8 mouse cellular contexts compared by ENCODE assay signal in genomic region chr2:146834064-146834313, GRCm38 (mm10). TPM values are rescaled to one million over a fixed set of nuclear protein-coding genes. Genes with fewer than 3 reads are reported as not detected.
DNase-seq lines count a peak whose midpoint lies in the region; ATAC-seq lines count a peak whose summit lies in the region.
"Had no signal": no experiment of that assay in that cellular context is flagged by ENCODE, and none has a peak within 500 bp of the region (broad histone marks: within the 10 kb centered on the region; RNA-seq: fewer than 3 reads in every experiment).

No protein-coding gene starts in this region.

- no peak for ATAC-seq in liver, embryonic 12.5 days
- ATAC-seq in forebrain, embryonic 12.5 days (ENCODE audit: low FRiP score), result no peak
- ATAC-seq in intestine, embryonic 16.5 days, result no peak
- ATAC-seq in stomach, embryonic 14.5 days (ENCODE audit: insufficient number of reproducible peaks, insufficient read depth, low FRiP score, low read depth), result no peak

- no peak overlapping the region for H3K9ac ChIP-seq in liver, embryonic 12.5 days
- H3K9ac ChIP-seq in forebrain, embryonic 12.5 days, result peak overlapping the region; percentile 44
- no peak overlapping the region for H3K9ac ChIP-seq in intestine, embryonic 16.5 days (ENCODE audit: low read depth, low read length)
- H3K9ac ChIP-seq in stomach, embryonic 14.5 days (replicated peaks; ENCODE audit: low read depth, low read length), result no peak overlapping the region
- H3K9ac ChIP-seq: liver, embryonic 13.5 days had no signal

- WGBS in liver, embryonic 12.5 days (ENCODE audit: insufficient replicate concordance), result 1% methylated on average over 5 of the region's 5 CpGs
- 0% methylated on average over 5 of the region's 5 CpGs for WGBS in forebrain, embryonic 12.5 days
- WGBS in intestine, embryonic 16.5 days, result under 1% methylated on average over 5 of the region's 5 CpGs
- under 1% methylated on average over 5 of the region's 5 CpGs for WGBS in stomach, embryonic 14.5 days

- no peak overlapping the region for H3K4me3 ChIP-seq in liver, embryonic 12.5 days
- H3K4me3 ChIP-seq in forebrain, embryonic 12.5 days (replicated peaks), result peak overlapping the region; percentile 31
- no peak overlapping the region for H3K4me3 ChIP-seq in intestine, embryonic 16.5 days (ENCODE audit: low read length)
- H3K4me3 ChIP-seq in stomach, embryonic 14.5 days (ENCODE audit: low read depth, low read length), result no peak overlapping the region

- peak overlapping the region; percentile 40; the same call in 1 of the 2 replicates for H3K4me2 ChIP-seq in liver, embryonic 12.5 days
- H3K4me2 ChIP-seq in forebrain, embryonic 12.5 days, result peak overlapping the region; percentile 54
- H3K4me2 ChIP-seq in intestine, embryonic 16.5 days (ENCODE audit: low read depth, low read length), result peak overlapping the region; percentile 34; the same call in 1 of the 2 replicates
- peak overlapping the region; percentile 20; the same call in 1 of the 2 replicates for H3K4me2 ChIP-seq in stomach, embryonic 14.5 days (replicated peaks; ENCODE audit: low read depth, low read length)

- H3K27me3 ChIP-seq in liver, embryonic 12.5 days (replicated peaks), result peaks cover 86% of the 10 kb centered on the region
- H3K27me3 ChIP-seq in forebrain, embryonic 12.5 days, result peaks cover 78% of the 10 kb centered on the region
- H3K27me3 ChIP-seq in intestine, embryonic 16.5 days (replicated peaks; ENCODE audit: control insufficient read depth, insufficient read depth, low read length), result peaks cover 72% of the 10 kb centered on the region
- peaks cover 64% of the 10 kb centered on the region for H3K27me3 ChIP-seq in stomach, embryonic 14.5 days (ENCODE audit: control insufficient read depth, insufficient read depth, low read length)

- no peaks in the 10 kb centered on the region for H3K36me3 ChIP-seq in liver, embryonic 12.5 days
- no peaks in the 10 kb centered on the region for H3K36me3 ChIP-seq in forebrain, embryonic 12.5 days (replicated peaks)
- no peaks in the 10 kb centered on the region for H3K36me3 ChIP-seq in intestine, embryonic 16.5 days (ENCODE audit: control insufficient read depth, insufficient read depth, low read length)
- H3K36me3 ChIP-seq in stomach, embryonic 14.5 days (ENCODE audit: control insufficient read depth, insufficient read depth, low read length), result no peaks in the 10 kb centered on the region
- H3K36me3 ChIP-seq: liver, embryonic 13.5 days had no signal

- DNase-seq in liver, result no peak
- no peak for DNase-seq in gastrocnemius, postnatal 10 days
- DNase-seq in adrenal gland, adult 18-20 months (ENCODE audit: low spot score in 2 of 2), result no peak
- DNase-seq: liver, embryonic 13.5 days had no signal

- no peaks in the 10 kb centered on the region for H3K9me3 ChIP-seq in liver, embryonic 12.5 days (replicated peaks)
- no peaks in the 10 kb centered on the region for H3K9me3 ChIP-seq in forebrain, embryonic 12.5 days
- no peaks in the 10 kb centered on the region for H3K9me3 ChIP-seq in intestine, embryonic 16.5 days (ENCODE audit: control insufficient read depth, low read length)
- no peaks in the 10 kb centered on the region for H3K9me3 ChIP-seq in stomach, embryonic 14.5 days (ENCODE audit: control insufficient read depth, low read depth, low read length)
- H3K9me3 ChIP-seq: liver, embryonic 13.5 days had no signal

- no peak overlapping the region for H3K27ac ChIP-seq in liver, embryonic 12.5 days
- peak overlapping the region; percentile 85 for H3K27ac ChIP-seq in forebrain, embryonic 12.5 days
- no peak overlapping the region for H3K27ac ChIP-seq in intestine, embryonic 16.5 days (ENCODE audit: low read length)
- H3K27ac ChIP-seq in stomach, embryonic 14.5 days (ENCODE audit: low read length), result no peak overlapping the region
- H3K27ac ChIP-seq: liver, embryonic 13.5 days had no signal

- H3K4me1 ChIP-seq in liver, embryonic 12.5 days, result 0 out of 2 replicates have a peak, but pooled peaks cover 4% of the 10 kb centered on the region
- peaks cover 49% of the 10 kb centered on the region for H3K4me1 ChIP-seq in forebrain, embryonic 12.5 days
- H3K4me1 ChIP-seq in intestine, embryonic 16.5 days (ENCODE audit: control insufficient read depth, insufficient read depth, low read length), result peaks cover 12% of the 10 kb centered on the region; the same call in 1 of the 2 replicates
- H3K4me1 ChIP-seq in stomach, embryonic 14.5 days (ENCODE audit: control insufficient read depth, insufficient read depth, low read length), result no peaks in the 10 kb centered on the region; the same call in 1 of the 2 replicates

RNA-seq across cellular contexts. Expression of gene Kiz, which starts 21.7 kb away (rescaled TPM):
- 14.4 and 16.9 TPM in 2 replicates for polyA plus RNA-seq in liver, embryonic 12.5 days (2016; fragmentation: Nextera tagmentation; extraction: Ambion mirVana)
- 29.2 and 31.5 TPM in 2 replicates for polyA plus RNA-seq in forebrain, embryonic 12.5 days (2016; fragmentation: Nextera tagmentation; extraction: Ambion mirVana)
- 18.3 and 20.7 TPM in 2 replicates for polyA plus RNA-seq in intestine, embryonic 16.5 days (2015; fragmentation: Nextera tagmentation; extraction: Ambion mirVana)
- polyA plus RNA-seq in stomach, embryonic 14.5 days (2014; fragmentation: Nextera tagmentation; extraction: Ambion mirVana), result 29.5 and 30.8 TPM in 2 replicates
- 10 to 100 TPM; 19.5 to 23.8 TPM for total RNA-seq in gastrocnemius, postnatal 10 days (2021)
- 10 to 100 TPM; 38.5 to 39.0 TPM for total RNA-seq in adrenal gland, adult 18-20 months (2021)
